Mouse (Mus musculus): ENCODE measurements around the gene Lce1l. TPM values are rescaled to one million over a fixed set of nuclear protein-coding genes. Genes with fewer than 3 reads are reported as not detected.

The Lce1l gene
- polyA plus RNA-seq (2015; fragmentation: Nextera tagmentation; extraction: Ambion mirVana) = not detected in 2 replicates

DNA sequence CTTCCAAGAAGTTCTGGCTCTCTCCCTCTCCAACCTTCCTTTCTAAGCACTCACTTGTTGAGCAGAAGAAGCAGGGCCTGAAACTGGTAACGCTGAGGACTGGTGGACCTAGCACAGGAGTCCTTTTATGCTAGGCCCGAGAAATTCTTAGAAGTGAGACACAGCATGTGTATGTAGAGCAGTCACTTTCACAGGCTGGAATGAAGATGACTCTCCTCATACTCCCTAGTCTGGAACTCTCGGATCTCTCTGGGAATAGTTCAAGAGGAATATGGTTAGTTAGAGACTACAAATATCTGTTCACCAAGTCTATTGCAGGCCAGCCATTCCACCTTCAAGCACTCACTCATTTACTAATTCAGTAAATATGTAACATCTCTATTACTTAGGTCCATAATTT lies at the start of gene Lce1l:
Gene Lce1l (minus strand): TSS at position 101 of the 400 bp plus-strand sequence.

DNA sequence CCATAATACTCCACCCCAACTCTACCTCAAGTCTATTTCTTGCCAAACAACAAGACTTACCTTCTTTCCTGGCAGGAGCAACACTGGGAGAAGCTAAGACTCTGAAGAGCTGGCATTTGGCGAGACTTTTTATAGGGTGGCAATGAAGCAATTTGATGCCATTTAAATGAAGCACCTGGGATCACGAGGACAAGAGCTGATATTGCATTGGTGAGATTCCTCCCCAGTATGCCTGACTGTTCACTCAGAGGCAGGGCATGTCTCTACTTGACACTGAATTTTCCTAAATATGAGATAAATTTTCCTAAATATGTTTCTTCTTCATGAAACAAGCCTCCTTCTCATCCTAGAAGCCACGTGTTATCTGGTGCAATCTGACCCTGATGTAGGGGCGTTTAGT lies 19.0 kb upstream of the Lce1l start, which contains the start of gene 2310050C09Rik:
Gene 2310050C09Rik (minus strand): TSS at position 101 of the 400 bp plus-strand sequence.

DNA sequence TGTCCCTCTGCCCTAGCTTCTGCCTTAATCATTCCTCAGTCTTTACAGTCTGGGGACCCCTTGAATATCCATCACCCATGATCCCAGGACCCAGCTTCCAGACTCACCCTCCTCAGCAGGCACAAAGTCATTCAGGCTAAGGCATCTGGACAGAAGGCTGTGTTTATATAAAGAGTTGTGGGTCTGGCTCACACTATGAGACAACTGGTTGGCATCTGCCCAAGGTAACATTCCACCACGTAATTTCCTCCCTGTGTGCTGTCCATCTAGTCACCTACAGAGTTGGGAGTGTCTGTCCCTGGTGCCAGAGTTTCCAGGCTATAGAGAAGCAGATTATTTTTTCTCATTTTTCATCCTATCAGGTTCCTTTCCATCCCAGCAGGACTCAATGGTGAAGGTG lies 24.0 kb downstream of the Lce1l start, which contains the start of gene Kprp:
Gene Kprp (minus strand): TSS at position 140 of the 400 bp plus-strand sequence.

GRCm38 (mm10) chr3:92807791-92808190 lies 43.3 kb downstream of the Lce1l start, which contains the start of gene Lce1k:
Gene Lce1k, minus strand, starts transcription at chr3:92807891.

Other genes starting within 250 kb of the Lce1l start
- 0.31 TPM in 1 of 2 replicates, not detected in the other for gene 2210017I01Rik, start 243.8 kb downstream of the Lce1l start, polyA plus RNA-seq (2015; fragmentation: Nextera tagmentation; extraction: Ambion mirVana)
- 2.0 and 3.0 TPM in 2 replicates for gene Lce6a, start 229.6 kb downstream of the Lce1l start, polyA plus RNA-seq (2015; fragmentation: Nextera tagmentation; extraction: Ambion mirVana)
- 0.19 TPM in 1 of 2 replicates, not detected in the other for gene Lce1a1, start 203.0 kb downstream of the Lce1l start, polyA plus RNA-seq (2015; fragmentation: Nextera tagmentation; extraction: Ambion mirVana)
- gene Lce1b, start 194.4 kb downstream of the Lce1l start, polyA plus RNA-seq (2015; fragmentation: Nextera tagmentation; extraction: Ambion mirVana) = not detected in 2 replicates
- gene Lce1a2, start 181.0 kb downstream of the Lce1l start, polyA plus RNA-seq (2015; fragmentation: Nextera tagmentation; extraction: Ambion mirVana) = not detected in 2 replicates
- gene Lce1c, start 172.0 kb downstream of the Lce1l start, polyA plus RNA-seq (2015; fragmentation: Nextera tagmentation; extraction: Ambion mirVana) = not detected in 2 replicates
- gene Lce1d, start 164.1 kb downstream of the Lce1l start, polyA plus RNA-seq (2015; fragmentation: Nextera tagmentation; extraction: Ambion mirVana) = not detected in 2 replicates
- not detected in 2 replicates for gene Lce1e, start 142.2 kb downstream of the Lce1l start, polyA plus RNA-seq (2015; fragmentation: Nextera tagmentation; extraction: Ambion mirVana)
- gene Lce1f, start 130.9 kb downstream of the Lce1l start, polyA plus RNA-seq (2015; fragmentation: Nextera tagmentation; extraction: Ambion mirVana) = not detected in 2 replicates
- not detected in 2 replicates for gene Gm38119, start 112.2 kb downstream of the Lce1l start, polyA plus RNA-seq (2015; fragmentation: Nextera tagmentation; extraction: Ambion mirVana)
- gene Lce1g, start 98.9 kb downstream of the Lce1l start, polyA plus RNA-seq (2015; fragmentation: Nextera tagmentation; extraction: Ambion mirVana) = not detected in 2 replicates
- not detected in 2 replicates for gene Lce1h, start 86.2 kb downstream of the Lce1l start, polyA plus RNA-seq (2015; fragmentation: Nextera tagmentation; extraction: Ambion mirVana)
- gene Lce1i, start 72.4 kb downstream of the Lce1l start, polyA plus RNA-seq (2015; fragmentation: Nextera tagmentation; extraction: Ambion mirVana) = not detected in 2 replicates
- not detected in 2 replicates for gene Lce1j, start 60.8 kb downstream of the Lce1l start, polyA plus RNA-seq (2015; fragmentation: Nextera tagmentation; extraction: Ambion mirVana)
- not detected in 2 replicates for gene Lce1k, start 43.4 kb downstream of the Lce1l start, polyA plus RNA-seq (2015; fragmentation: Nextera tagmentation; extraction: Ambion mirVana)
- not detected in 2 replicates for gene Kprp, start 24.0 kb downstream of the Lce1l start, polyA plus RNA-seq (2015; fragmentation: Nextera tagmentation; extraction: Ambion mirVana)
- gene 2310050C09Rik, start 18.9 kb upstream of the Lce1l start, polyA plus RNA-seq (2015; fragmentation: Nextera tagmentation; extraction: Ambion mirVana) = not detected in 2 replicates
- not detected in 2 replicates for gene Lce3a, start 74.9 kb upstream of the Lce1l start, polyA plus RNA-seq (2015; fragmentation: Nextera tagmentation; extraction: Ambion mirVana)
- gene Lce3b, start 81.7 kb upstream of the Lce1l start, polyA plus RNA-seq (2015; fragmentation: Nextera tagmentation; extraction: Ambion mirVana) = not detected in 2 replicates
- 0.44 TPM in 1 of 2 replicates, not detected in the other for gene Lce3c, start 93.2 kb upstream of the Lce1l start, polyA plus RNA-seq (2015; fragmentation: Nextera tagmentation; extraction: Ambion mirVana)
- not detected in 2 replicates for gene Lce3d, start 106.1 kb upstream of the Lce1l start, polyA plus RNA-seq (2015; fragmentation: Nextera tagmentation; extraction: Ambion mirVana)
- gene Lce3e, start 115.8 kb upstream of the Lce1l start, polyA plus RNA-seq (2015; fragmentation: Nextera tagmentation; extraction: Ambion mirVana) = not detected in 2 replicates
- 0.53 TPM in 1 of 2 replicates, not detected in the other for gene Lce3f, start 140.9 kb upstream of the Lce1l start, polyA plus RNA-seq (2015; fragmentation: Nextera tagmentation; extraction: Ambion mirVana)
- 0.23 and 0.30 TPM in 2 replicates for gene Crct1, start 164.4 kb upstream of the Lce1l start, polyA plus RNA-seq (2015; fragmentation: Nextera tagmentation; extraction: Ambion mirVana)
- not detected in 2 replicates for gene Lce1m, start 167.8 kb upstream of the Lce1l start, polyA plus RNA-seq (2015; fragmentation: Nextera tagmentation; extraction: Ambion mirVana)
- not detected in 2 replicates for gene Gm4858, start 217.5 kb upstream of the Lce1l start, polyA plus RNA-seq (2015; fragmentation: Nextera tagmentation; extraction: Ambion mirVana)